Mouse (Mus musculus): Measurements from ENCODE around the gene Smim14.

- TF ChIP-seq POLR2A (IDR thresholded peaks at IDR 0.05; ENCODE audit: borderline replicate concordance, control insufficient read depth, low read depth, low read length) (no peak), CTCF (IDR thresholded peaks at IDR 0.05; ENCODE audit: control insufficient read depth, insufficient read depth, low read length) (no peak)
Measured at GRCm38 (mm10) chr5:65543491-65543890, 6.5 kb upstream of the Smim14 start.
